Mouse (Mus musculus): ENCODE measurements at regions not wholly inside any gene's neighbourhood (a gene's known extent, or its start where the extent isn't known, plus 50 kb on each side); places are given as distances from the start of the nearest gene placed in this dataset.

DNA sequence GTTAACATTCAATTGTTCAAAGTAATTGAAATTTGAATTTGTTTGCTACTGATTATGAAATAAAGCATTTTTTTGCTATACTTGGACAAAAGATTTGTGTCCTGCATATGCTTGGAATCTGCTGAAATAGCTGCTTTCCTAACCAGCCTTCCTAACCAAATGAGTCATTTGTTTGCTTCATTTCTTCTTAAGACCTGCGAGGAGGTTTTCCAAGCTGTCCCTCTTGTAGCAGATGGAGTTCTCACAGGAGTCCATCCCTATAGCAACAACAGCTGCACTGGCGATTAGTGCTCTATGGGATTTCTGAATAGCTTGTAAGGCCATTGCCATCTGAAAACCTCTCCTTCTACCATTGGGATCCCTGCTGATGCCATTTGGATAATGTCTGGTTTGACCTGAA, 94.4 kb upstream of the Dock10 start:
- H3K27me3 ChIP-seq (ENCODE audit: control insufficient read depth, insufficient read depth, low read length) = no peaks in the 10 kb centered on the region
- WGBS = 58% methylated on average over 2 of the region's 2 CpGs
- no peaks in the 10 kb centered on the region for H3K9me3 ChIP-seq (ENCODE audit: control insufficient read depth, low read length)
- H3K27ac ChIP-seq (replicated peaks in 1 of 2; ENCODE audit: control insufficient read depth in 1 of 2, insufficient read depth in 1 of 2, low read depth in 2 of 2, low read length in 2 of 2) = no peak overlapping the region
- no peak overlapping the region for H3K9ac ChIP-seq (ENCODE audit: low read length)
- H3K4me2 ChIP-seq (ENCODE audit: low read length) = no peak overlapping the region
- H3K36me3 ChIP-seq (ENCODE audit: control insufficient read depth, insufficient read depth, low read length) = no peaks in the 10 kb centered on the region
- H3K4me1 ChIP-seq (ENCODE audit: control insufficient read depth in 2 of 2, insufficient read depth in 2 of 2, low read length in 2 of 2) = peaks cover 3 to 11% of the 10 kb centered on the region in 2 experiments; a peak in 3 of 4 replicates
- H3K4me3 ChIP-seq (ENCODE audit: control insufficient read depth in 1 of 2, insufficient read depth in 1 of 2, low read depth in 1 of 2, low read length in 2 of 2) = no peak overlapping the region
- ATAC-seq (ENCODE audit: insufficient number of reproducible peaks, insufficient read depth, low FRiP score, low read depth) = no peak

DNA sequence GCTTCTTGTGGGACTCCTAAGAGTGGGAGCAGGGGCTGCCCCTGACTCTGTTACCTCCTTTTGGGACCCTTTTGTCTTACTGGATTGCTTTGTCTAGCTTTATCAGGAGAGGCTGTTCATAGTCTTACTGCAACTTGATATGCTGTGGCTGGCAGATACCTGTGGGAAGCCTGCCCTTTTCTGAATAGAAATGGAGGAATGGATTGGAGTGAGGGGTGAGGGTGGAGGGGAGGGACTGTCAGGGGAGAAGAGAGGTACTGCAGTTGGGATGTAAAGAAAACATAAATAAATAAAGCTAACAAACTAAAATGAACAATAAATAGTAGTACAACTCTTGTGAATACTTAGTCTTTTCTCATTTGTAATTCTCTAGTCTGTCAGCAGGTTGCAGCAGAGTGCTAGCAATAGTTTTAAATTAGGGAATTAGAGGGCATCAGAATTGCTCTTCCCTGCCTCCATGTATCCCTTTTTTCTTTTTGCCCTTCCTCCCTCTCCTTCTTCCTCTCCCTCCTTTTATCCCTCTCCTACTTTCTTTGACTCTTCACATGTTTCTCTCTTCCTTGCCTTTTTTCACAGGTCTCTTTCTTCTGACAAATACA, 72.0 kb upstream of the Dock10 start:
- no peaks in the 10 kb centered on the region for H3K36me3 ChIP-seq (ENCODE audit: control insufficient read depth, insufficient read depth, low read length)
- H3K4me2 ChIP-seq (ENCODE audit: low read length) = no peak overlapping the region
- no peak overlapping the region for H3K9ac ChIP-seq (ENCODE audit: low read length)
- no peaks in the 10 kb centered on the region for H3K27me3 ChIP-seq (ENCODE audit: control insufficient read depth, insufficient read depth, low read length)
- no peak for ATAC-seq (ENCODE audit: insufficient number of reproducible peaks, insufficient read depth, low FRiP score, low read depth)
- no peaks in the 10 kb centered on the region for H3K9me3 ChIP-seq (ENCODE audit: control insufficient read depth, low read length)
- no peaks in the 10 kb centered on the region for H3K4me1 ChIP-seq (ENCODE audit: control insufficient read depth in 2 of 2, insufficient read depth in 2 of 2, low read length in 2 of 2)
- H3K27ac ChIP-seq (replicated peaks in 1 of 2; ENCODE audit: control insufficient read depth in 1 of 2, insufficient read depth in 1 of 2, low read depth in 2 of 2, low read length in 2 of 2) = no peak overlapping the region
- H3K4me3 ChIP-seq (ENCODE audit: control insufficient read depth in 1 of 2, insufficient read depth in 1 of 2, low read depth in 1 of 2, low read length in 2 of 2) = no peak overlapping the region

DNA sequence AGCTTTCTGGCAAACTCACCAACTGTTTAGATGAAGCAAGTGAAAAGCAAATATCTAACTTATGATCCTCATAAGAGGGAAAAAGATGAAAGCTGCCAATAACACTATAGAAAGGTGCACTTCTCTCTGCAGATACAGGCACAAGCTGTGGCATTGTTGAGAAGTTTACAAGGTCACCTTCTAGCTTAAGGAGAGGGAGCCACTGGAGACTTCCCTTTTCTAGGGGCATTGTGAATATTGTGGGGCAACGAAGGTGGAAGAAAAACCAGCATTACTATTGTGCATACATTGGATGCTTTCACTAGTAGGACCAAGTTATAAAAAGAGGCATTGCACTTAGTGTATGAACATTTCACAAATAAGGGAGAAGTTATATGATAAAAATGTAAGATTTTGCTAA, 68.1 kb upstream of the Dock10 start:
- Histone ChIP-seq H3K9me3 (ENCODE audit: control insufficient read depth, low read length) (no peaks in the 10 kb centered on the region), H3K4me1 (ENCODE audit: control insufficient read depth in 2 of 2, insufficient read depth in 2 of 2, low read length in 2 of 2) (no peaks in the 10 kb centered on the region), H3K4me2 (ENCODE audit: low read length) (no peak overlapping the region), H3K36me3 (ENCODE audit: control insufficient read depth, insufficient read depth, low read length) (no peaks in the 10 kb centered on the region), H3K27ac (replicated peaks in 1 of 2; ENCODE audit: control insufficient read depth in 1 of 2, insufficient read depth in 1 of 2, low read depth in 2 of 2, low read length in 2 of 2) (no peak overlapping the region), H3K4me3 (ENCODE audit: control insufficient read depth in 1 of 2, insufficient read depth in 1 of 2, low read depth in 1 of 2, low read length in 2 of 2) (no peak overlapping the region), H3K9ac (ENCODE audit: low read length) (no peak overlapping the region), H3K27me3 (ENCODE audit: control insufficient read depth, insufficient read depth, low read length) (no peaks in the 10 kb centered on the region)
- 89% methylated on average over 1 of the region's 1 CpGs for WGBS
- ATAC-seq (ENCODE audit: insufficient number of reproducible peaks, insufficient read depth, low FRiP score, low read depth) = no peak

DNA sequence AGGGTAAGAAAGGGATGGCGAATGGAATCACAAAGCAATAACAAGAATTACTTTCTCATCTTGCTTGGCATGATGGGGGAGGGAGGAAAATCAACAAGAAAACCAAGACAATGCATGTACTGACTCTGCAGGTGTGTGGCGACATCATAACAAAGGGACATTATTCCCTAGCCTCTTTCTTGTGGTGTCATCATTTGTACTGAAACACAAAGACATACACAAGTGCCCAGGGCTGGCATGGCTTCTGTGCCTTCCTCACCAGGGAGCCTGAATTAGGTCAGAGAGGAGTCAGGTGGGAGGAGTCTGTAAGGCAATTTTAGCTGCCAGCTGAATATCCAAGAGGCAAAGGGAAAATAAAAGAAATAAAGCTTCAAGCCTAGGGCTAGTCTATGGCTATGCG, 65.6 kb upstream of the Dock10 start:
- H3K4me2 ChIP-seq (ENCODE audit: low read length) = no peak overlapping the region
- H3K9me3 ChIP-seq (ENCODE audit: control insufficient read depth, low read length) = no peaks in the 10 kb centered on the region
- H3K4me1 ChIP-seq (ENCODE audit: control insufficient read depth in 2 of 2, insufficient read depth in 2 of 2, low read length in 2 of 2) = no peaks in the 10 kb centered on the region
- H3K27me3 ChIP-seq (ENCODE audit: control insufficient read depth, insufficient read depth, low read length) = no peaks in the 10 kb centered on the region
- ATAC-seq (ENCODE audit: insufficient number of reproducible peaks, insufficient read depth, low FRiP score, low read depth) = no peak
- H3K9ac ChIP-seq (ENCODE audit: low read length) = no peak overlapping the region
- H3K4me3 ChIP-seq (ENCODE audit: control insufficient read depth in 1 of 2, insufficient read depth in 1 of 2, low read depth in 1 of 2, low read length in 2 of 2) = no peak overlapping the region
- H3K36me3 ChIP-seq (ENCODE audit: control insufficient read depth, insufficient read depth, low read length) = no peaks in the 10 kb centered on the region
- H3K27ac ChIP-seq (replicated peaks in 1 of 2; ENCODE audit: control insufficient read depth in 1 of 2, insufficient read depth in 1 of 2, low read depth in 2 of 2, low read length in 2 of 2) = no peak overlapping the region
- 83% methylated on average over 3 of the region's 3 CpGs for WGBS

DNA sequence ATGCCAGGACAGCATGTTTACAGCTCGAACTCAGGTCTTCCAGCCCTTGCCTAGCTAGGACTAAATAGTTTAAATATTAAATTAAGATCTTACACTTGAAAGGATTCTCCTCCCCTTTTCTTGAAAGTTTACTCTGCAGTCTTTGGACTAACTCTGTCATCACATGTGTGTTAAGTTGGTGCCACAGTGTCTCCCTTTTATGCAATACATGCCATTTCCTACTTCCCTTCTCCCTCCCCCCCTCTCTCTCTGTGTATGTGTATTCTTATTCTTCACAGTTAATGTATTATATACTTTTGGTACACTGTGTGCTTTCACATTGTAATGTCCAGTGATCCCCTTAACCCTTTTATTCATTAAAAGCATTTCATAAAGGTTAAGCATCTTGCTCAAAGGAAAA, 63.9 kb upstream of the Dock10 start:
- Histone ChIP-seq H3K36me3 (ENCODE audit: control insufficient read depth, insufficient read depth, low read length) (no peaks in the 10 kb centered on the region), H3K9ac (ENCODE audit: low read length) (no peak overlapping the region), H3K27ac (replicated peaks in 1 of 2; ENCODE audit: control insufficient read depth in 1 of 2, insufficient read depth in 1 of 2, low read depth in 2 of 2, low read length in 2 of 2) (no peak overlapping the region), H3K9me3 (ENCODE audit: control insufficient read depth, low read length) (no peaks in the 10 kb centered on the region), H3K4me3 (ENCODE audit: control insufficient read depth in 1 of 2, insufficient read depth in 1 of 2, low read depth in 1 of 2, low read length in 2 of 2) (no peak overlapping the region), H3K27me3 (ENCODE audit: control insufficient read depth, insufficient read depth, low read length) (no peaks in the 10 kb centered on the region), H3K4me1 (ENCODE audit: control insufficient read depth in 2 of 2, insufficient read depth in 2 of 2, low read length in 2 of 2) (no peaks in the 10 kb centered on the region), H3K4me2 (ENCODE audit: low read length) (no peak overlapping the region)
- 63% methylated on average over 1 of the region's 1 CpGs for WGBS
- ATAC-seq (ENCODE audit: insufficient number of reproducible peaks, insufficient read depth, low FRiP score, low read depth) = no peak

DNA sequence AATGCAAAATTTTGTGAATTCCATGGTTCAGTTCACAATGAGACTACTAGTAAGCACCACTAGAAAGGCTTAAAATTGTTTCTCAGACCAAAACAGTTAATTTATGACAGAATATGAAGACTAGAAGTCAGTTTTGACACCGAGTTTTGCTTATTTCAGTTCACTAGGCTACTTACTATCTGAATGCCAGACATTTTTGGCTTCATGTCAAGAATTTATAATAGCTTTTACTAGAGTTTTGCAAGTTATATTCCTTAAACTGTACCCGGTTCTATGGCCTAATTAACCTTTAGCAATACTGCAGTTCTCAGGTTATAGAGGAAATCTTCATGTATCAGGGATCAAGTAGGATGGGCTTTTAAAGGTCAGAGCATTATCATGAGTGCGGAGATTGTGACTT, 54.6 kb upstream of the Dock10 start:
- Histone ChIP-seq H3K9me3 (ENCODE audit: control insufficient read depth, low read length) (no peaks in the 10 kb centered on the region), H3K9ac (ENCODE audit: low read length) (no peak overlapping the region), H3K4me3 (ENCODE audit: control insufficient read depth in 1 of 2, insufficient read depth in 1 of 2, low read depth in 1 of 2, low read length in 2 of 2) (no peak overlapping the region), H3K36me3 (ENCODE audit: control insufficient read depth, insufficient read depth, low read length) (no peaks in the 10 kb centered on the region), H3K4me1 (ENCODE audit: control insufficient read depth in 2 of 2, insufficient read depth in 2 of 2, low read length in 2 of 2) (0 out of 4 replicates have a peak, but pooled peaks cover 0 to 5% of the 10 kb centered on the region in 2 experiments), H3K27me3 (ENCODE audit: control insufficient read depth, insufficient read depth, low read length) (no peaks in the 10 kb centered on the region), H3K27ac (replicated peaks in 1 of 2; ENCODE audit: control insufficient read depth in 1 of 2, insufficient read depth in 1 of 2, low read depth in 2 of 2, low read length in 2 of 2) (no peak overlapping the region), H3K4me2 (ENCODE audit: low read length) (no peak overlapping the region; the same call in 1 of the 2 replicates)
- no peak for ATAC-seq (ENCODE audit: insufficient number of reproducible peaks, insufficient read depth, low FRiP score, low read depth)
- 47% methylated on average over 3 of the region's 3 CpGs for WGBS

Data from heart, embryonic 14.5 days (tissue).